ENCODE assay signal across 16 mouse cellular contexts in the genomic region with DNA sequence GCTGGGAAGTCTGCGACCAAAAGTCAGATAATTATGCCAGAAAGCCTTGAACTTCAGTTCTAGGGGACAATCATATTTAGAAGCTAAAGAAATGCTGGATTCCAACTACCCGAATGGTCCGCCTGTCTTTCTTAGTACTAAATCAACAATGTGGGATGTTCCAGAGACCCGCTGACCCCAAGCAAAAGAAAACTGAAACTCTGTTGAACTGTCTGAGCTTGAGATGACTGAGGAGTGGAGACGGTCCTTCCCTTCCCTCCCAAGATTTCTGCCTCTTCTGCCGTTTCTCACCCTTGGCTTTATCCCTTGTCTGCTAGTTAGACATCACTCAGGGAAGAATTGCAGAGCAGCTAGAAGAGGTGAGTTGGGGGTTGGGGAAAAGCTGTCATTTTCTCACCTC. TPM values are rescaled to one million over a fixed set of nuclear protein-coding genes. Genes with fewer than 3 reads are reported as not detected.
DNase-seq lines count a peak whose midpoint lies in the region; ATAC-seq lines count a peak whose summit lies in the region.
"Had no signal": no experiment of that assay in that cellular context is flagged by ENCODE, and none has a peak within 500 bp of the region (broad histone marks: within the 10 kb centered on the region; RNA-seq: fewer than 3 reads in every experiment).

No protein-coding gene starts in this region.

- no peaks in the 10 kb centered on the region for H3K36me3 ChIP-seq in forebrain, embryonic 11.5 days (ENCODE audit: control insufficient read depth, insufficient read depth, low read length)
- H3K36me3 ChIP-seq in forebrain, embryonic 10.5 days (replicated peaks) = no peaks in the 10 kb centered on the region
- no peaks in the 10 kb centered on the region for H3K36me3 ChIP-seq in neural tube, embryonic 15.5 days
- H3K36me3 ChIP-seq in midbrain, embryonic 15.5 days (replicated peaks) = no peaks in the 10 kb centered on the region

- H3K4me3 ChIP-seq in forebrain, embryonic 11.5 days (ENCODE audit: low read depth, low read length) = no peak overlapping the region
- H3K4me3 ChIP-seq in forebrain, embryonic 10.5 days = no peak overlapping the region
- H3K4me3 ChIP-seq in neural tube, embryonic 15.5 days (replicated peaks) = no peak overlapping the region
- no peak overlapping the region for H3K4me3 ChIP-seq in midbrain, embryonic 15.5 days

- DNase-seq in forebrain, embryonic 11.5 days (ENCODE audit: low spot score) = no peak
- no peak for DNase-seq in forebrain, embryonic 10.5 days (ENCODE audit: extremely low spot score, low spot score)
- DNase-seq in neural tube, embryonic 10.5 days (ENCODE audit: extremely low spot score, low spot score) = peak; percentile 46
- no peak for DNase-seq in adrenal gland, adult 2 months
- no peak for DNase-seq in spleen, adult 12 weeks (ENCODE audit: low spot score)
- DNase-seq: adrenal gland, postnatal 14 days; right cerebral cortex, adult 18-20 months; thymus, adult 2 months had no signal

- H3K27me3 ChIP-seq in forebrain, embryonic 11.5 days (ENCODE audit: control insufficient read depth, insufficient read depth, low read length) = peaks cover 84% of the 10 kb centered on the region
- peaks cover 100% of the 10 kb centered on the region for H3K27me3 ChIP-seq in forebrain, embryonic 10.5 days (ENCODE audit: poor library complexity, severe bottlenecking)
- peaks cover 85% of the 10 kb centered on the region for H3K27me3 ChIP-seq in neural tube, embryonic 15.5 days (replicated peaks)
- H3K27me3 ChIP-seq in midbrain, embryonic 15.5 days (replicated peaks) = peaks cover 80% of the 10 kb centered on the region

- H3K4me1 ChIP-seq in forebrain, embryonic 11.5 days (replicated peaks; ENCODE audit: control insufficient read depth, insufficient read depth, low read length) = peaks cover 5% of the 10 kb centered on the region
- H3K4me1 ChIP-seq in forebrain, embryonic 10.5 days = peaks cover 24% of the 10 kb centered on the region
- H3K4me1 ChIP-seq in neural tube, embryonic 15.5 days = peaks cover 2% of the 10 kb centered on the region; the same call in 1 of the 2 replicates
- no peaks in the 10 kb centered on the region for H3K4me1 ChIP-seq in midbrain, embryonic 15.5 days

- no peak overlapping the region for H3K9ac ChIP-seq in forebrain, embryonic 11.5 days (ENCODE audit: low read length)
- no peak overlapping the region for H3K9ac ChIP-seq in neural tube, embryonic 15.5 days (replicated peaks)
- no peak overlapping the region for H3K9ac ChIP-seq in midbrain, embryonic 15.5 days

- H3K27ac ChIP-seq in forebrain, embryonic 11.5 days (ENCODE audit: low read depth, low read length) = no peak overlapping the region
- H3K27ac ChIP-seq in forebrain, embryonic 10.5 days = no peak overlapping the region
- H3K27ac ChIP-seq in neural tube, embryonic 15.5 days (replicated peaks) = no peak overlapping the region
- no peak overlapping the region for H3K27ac ChIP-seq in midbrain, embryonic 15.5 days
- H3K27ac ChIP-seq: kidney, postnatal 0 days; macrophage had no signal

- under 1% methylated on average over 6 of the region's 6 CpGs for WGBS in forebrain, embryonic 11.5 days
- WGBS in forebrain, embryonic 10.5 days = 0% methylated on average over 6 of the region's 6 CpGs
- WGBS in neural tube, embryonic 15.5 days = 1% methylated on average over 6 of the region's 6 CpGs
- WGBS in midbrain, embryonic 15.5 days = 1% methylated on average over 6 of the region's 6 CpGs

- no peaks in the 10 kb centered on the region for H3K9me3 ChIP-seq in forebrain, embryonic 11.5 days (ENCODE audit: control insufficient read depth, low read length)
- no peaks in the 10 kb centered on the region for H3K9me3 ChIP-seq in forebrain, embryonic 10.5 days
- H3K9me3 ChIP-seq in neural tube, embryonic 15.5 days (replicated peaks) = no peaks in the 10 kb centered on the region
- H3K9me3 ChIP-seq in midbrain, embryonic 15.5 days = no peaks in the 10 kb centered on the region

- ATAC-seq in forebrain, embryonic 11.5 days (replicated peaks; ENCODE audit: low FRiP score) = no peak
- no peak for ATAC-seq in neural tube, embryonic 15.5 days (ENCODE audit: low FRiP score)
- no peak for ATAC-seq in midbrain, embryonic 15.5 days (replicated peaks)
- ATAC-seq in megakaryocyte progenitor cell, adult 5-6 weeks (replicated peaks; ENCODE audit: poor library complexity) = no peak

- H3K4me2 ChIP-seq in forebrain, embryonic 11.5 days (ENCODE audit: low read depth, low read length, severe bottlenecking) = 0 out of 2 replicates have a peak overlapping the region, but pooled peaks have one; percentile 18
- H3K4me2 ChIP-seq in neural tube, embryonic 15.5 days = no peak overlapping the region
- H3K4me2 ChIP-seq in midbrain, embryonic 15.5 days = peak overlapping the region; percentile 14; the same call in 1 of the 2 replicates

RNA-seq across cellular contexts. Expression of a gene that starts 5.7 kb away (rescaled TPM):
- polyA plus RNA-seq in forebrain, embryonic 11.5 days (2014; fragmentation: Nextera tagmentation; extraction: Ambion mirVana) = 34.0 and 34.8 TPM in 2 replicates
- 9.5 and 9.6 TPM in 2 replicates for polyA plus RNA-seq in forebrain, embryonic 10.5 days (2016; fragmentation: Nextera tagmentation; extraction: Ambion mirVana)
- polyA plus RNA-seq in neural tube, embryonic 15.5 days (2015; fragmentation: Nextera tagmentation; extraction: Ambion mirVana) = 48.5 and 50.6 TPM in 2 replicates
- polyA plus RNA-seq in midbrain, embryonic 15.5 days (2015; fragmentation: Nextera tagmentation; extraction: Ambion mirVana) = 30.7 and 33.8 TPM in 2 replicates
- not detected in 2 replicates for total RNA-seq in megakaryocyte progenitor cell, adult 5-6 weeks (2015)
- 0.58 TPM in 1 of 2 replicates, not detected in the other for total RNA-seq in megakaryocyte progenitor cell, adult 5-6 weeks (2017)
- 1 to 10 TPM; 3.2 to 5.9 TPM for total RNA-seq in adrenal gland, adult 2 months (2021)
- 2.6 and 9.9 TPM in 2 replicates for polyA plus RNA-seq in adrenal gland, adult 2 months (2012; rRNA removed)
- total RNA-seq: common myeloid progenitor, adult 5-6 weeks; granulocyte monocyte progenitor cell, adult 5-6 weeks; hematopoietic stem cell, adult 5-6 weeks had no signal
- polyA plus RNA-seq: macrophage had no signal
